Mouse (Mus musculus) neural tube, embryonic 13.5 days (tissue): ENCODE measurements around the gene Zfp991. TPM values are rescaled to one million over a fixed set of nuclear protein-coding genes. Genes with fewer than 3 reads are reported as not detected.
"Not testable (repeated sequence)": the region's sequence is repeated elsewhere in the genome, so short reads cannot be mapped to it uniquely, and the experiment has no call there.

Experiments used
- ATAC-seq: fragments of 200-750 bp; cut with Nextera tagmentation; 2 replicates; pipeline ENCODE4 v1.8.0; 2017; ENCODE audit warnings: low read depth, mild to moderate bottlenecking, moderate TSS enrichment, moderate library complexity
- H3K27ac ChIP-seq: fragments of 300-500 bp; sonication (generic); replicated peaks from 2 replicates; pipeline ENCODE4 v1.5.1; 2015; ENCODE audit warnings: moderate library complexity, mild to moderate bottlenecking, inconsistent platforms
- H3K27me3 ChIP-seq: fragments of 300-500 bp; sonication (generic); 2 replicates; pipeline ENCODE4 v1.6.1; 2015; ENCODE audit warnings: mild to moderate bottlenecking, inconsistent platforms
- H3K36me3 ChIP-seq: fragments of 300-500 bp; sonication (generic); 2 replicates; pipeline ENCODE4 v1.6.1; 2015; ENCODE audit warnings: mild to moderate bottlenecking, inconsistent platforms
- H3K4me1 ChIP-seq: fragments of 300-500 bp; sonication (generic); replicated peaks from 2 replicates; pipeline ENCODE4 v1.6.1; 2015; ENCODE audit warnings: inconsistent platforms
- H3K4me2 ChIP-seq: fragments of 300-500 bp; sonication (generic); 2 replicates; pipeline ENCODE4 v1.6.1; 2015; ENCODE audit warnings: inconsistent platforms, mild to moderate bottlenecking, moderate library complexity
- H3K4me3 ChIP-seq: fragments of 300-500 bp; sonication (generic); 2 replicates; pipeline ENCODE4 v1.5.1; 2015; ENCODE audit warnings: mild to moderate bottlenecking, inconsistent platforms
- H3K9ac ChIP-seq: fragments of 300-500 bp; sonication (generic); 2 replicates; pipeline ENCODE4 v1.6.1; 2015; ENCODE audit warnings: moderate library complexity, mild to moderate bottlenecking, inconsistent platforms
- H3K9me3 ChIP-seq: fragments of 300-500 bp; sonication (generic); 2 replicates; pipeline ENCODE4 v1.6.1; 2016; ENCODE audit warnings: inconsistent platforms
- WGBS: fragments of 180-500 bp; shearing (Covaris S2); methylation state at CpG from one replicate; pipeline ENCODE4 v1.1.7; 2015; 5-methylcytosine and 5-hydroxymethylcytosine counted together
- polyA plus RNA-seq: library from polyadenylated mRNA; unstranded; fragments of >200 nt; fragmentation: Nextera tagmentation; extraction: Ambion mirVana; gene quantifications from 2 replicates; pipeline ENCODE4 v1.2.1, GENCODE M21; 2015

The Zfp991 gene
- polyA plus RNA-seq, 1 experiment from 2014 or later = 6.4 TPM

DNA sequence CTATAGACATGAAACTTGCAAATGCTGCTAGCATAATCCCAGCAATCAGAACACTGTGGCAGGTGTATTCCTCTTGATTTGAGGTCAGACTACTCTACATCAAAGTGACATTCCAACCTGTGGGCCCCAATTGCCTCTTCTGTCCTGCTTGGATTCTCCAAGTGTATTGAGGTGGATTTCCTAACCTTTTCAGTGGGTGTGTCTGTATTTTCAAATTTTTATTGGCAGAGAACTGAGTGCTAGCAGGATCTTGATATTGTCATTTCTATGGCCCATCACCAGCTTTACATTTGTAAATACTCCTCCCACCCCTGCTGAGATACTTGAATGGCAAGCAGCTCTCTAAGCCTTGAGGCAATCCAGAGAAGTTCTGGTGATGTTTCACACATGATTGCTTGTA, 3.7 kb upstream of the Zfp991 start:
- not testable (repeated sequence) for H3K9ac ChIP-seq, ATAC-seq, H3K27me3 ChIP-seq, H3K4me2 ChIP-seq, H3K27ac ChIP-seq, H3K36me3 ChIP-seq, H3K4me1 ChIP-seq, H3K4me3 ChIP-seq
- peaks cover 25% of the 10 kb centered on the region for H3K9me3 ChIP-seq

DNA sequence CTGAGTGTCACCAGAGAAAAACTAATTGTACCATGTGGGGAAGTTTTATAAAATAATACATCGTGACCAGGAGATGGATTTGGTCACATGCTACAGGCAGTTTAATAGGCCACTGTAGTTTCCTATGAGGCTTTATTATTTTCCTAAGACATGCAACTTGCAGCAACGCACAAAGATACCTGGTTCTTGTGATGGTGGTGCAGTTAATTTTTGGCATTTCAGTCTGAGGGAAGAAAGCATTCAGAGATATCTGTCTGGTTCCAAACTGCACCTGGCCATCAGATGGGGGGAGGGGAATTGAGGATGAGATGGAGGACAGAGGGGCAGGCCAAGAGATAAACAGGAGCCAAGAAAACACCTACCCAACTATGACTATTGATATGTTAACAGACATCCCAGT, 1.8 kb downstream of the Zfp991 start:
- H3K9me3 ChIP-seq, H3K4me1 ChIP-seq, H3K4me3 ChIP-seq, H3K4me2 ChIP-seq, H3K27me3 ChIP-seq, H3K27ac ChIP-seq, ATAC-seq, H3K9ac ChIP-seq, H3K36me3 ChIP-seq: not testable (repeated sequence)
- WGBS = 55% methylated on average over 2 of the region's 2 CpGs

GRCm38 (mm10) chr4:147141757-147142156, 9.9 kb downstream of the Zfp991 start:
- H3K4me1 ChIP-seq, H3K27ac ChIP-seq, H3K27me3 ChIP-seq, H3K9ac ChIP-seq, H3K36me3 ChIP-seq, ATAC-seq, H3K4me3 ChIP-seq, H3K4me2 ChIP-seq, H3K9me3 ChIP-seq: not testable (repeated sequence)
- 74% methylated on average over 4 of the region's 4 CpGs for WGBS

- WGBS = 92% methylated on average over 2 of the region's 2 CpGs
- H3K27ac ChIP-seq, H3K4me1 ChIP-seq, H3K27me3 ChIP-seq, H3K9me3 ChIP-seq, ATAC-seq, H3K4me3 ChIP-seq, H3K4me2 ChIP-seq, H3K9ac ChIP-seq, H3K36me3 ChIP-seq: not testable (repeated sequence)
These were observed 33.4 kb downstream of the Zfp991 start for GRCm38 (mm10) chr4:147165282-147165681.

DNA sequence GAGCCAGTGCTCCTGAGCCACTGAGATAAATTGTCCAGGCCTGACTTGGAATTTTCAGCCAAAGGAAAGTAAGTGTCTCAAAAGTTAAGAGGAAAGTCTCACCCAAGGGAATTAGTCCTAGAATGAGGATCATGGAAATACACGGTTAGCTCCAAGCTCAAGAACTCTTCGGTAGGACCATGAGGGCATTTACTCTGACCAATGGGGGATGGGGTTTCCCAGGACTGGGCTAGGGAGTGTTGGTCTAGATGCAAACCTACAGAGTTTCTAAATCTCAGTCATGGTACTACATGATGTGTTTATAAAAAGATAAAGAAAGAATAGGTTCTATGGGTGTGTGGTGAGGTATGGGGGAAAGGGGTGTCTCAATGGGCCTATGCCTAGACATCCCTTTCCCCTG, 38.7 kb downstream of the Zfp991 start:
- ATAC-seq, H3K4me2 ChIP-seq, H3K27ac ChIP-seq, H3K4me1 ChIP-seq, H3K4me3 ChIP-seq, H3K36me3 ChIP-seq, H3K27me3 ChIP-seq, H3K9ac ChIP-seq, H3K9me3 ChIP-seq: not testable (repeated sequence)
- 92% methylated on average over 2 of the region's 2 CpGs for WGBS

DNA sequence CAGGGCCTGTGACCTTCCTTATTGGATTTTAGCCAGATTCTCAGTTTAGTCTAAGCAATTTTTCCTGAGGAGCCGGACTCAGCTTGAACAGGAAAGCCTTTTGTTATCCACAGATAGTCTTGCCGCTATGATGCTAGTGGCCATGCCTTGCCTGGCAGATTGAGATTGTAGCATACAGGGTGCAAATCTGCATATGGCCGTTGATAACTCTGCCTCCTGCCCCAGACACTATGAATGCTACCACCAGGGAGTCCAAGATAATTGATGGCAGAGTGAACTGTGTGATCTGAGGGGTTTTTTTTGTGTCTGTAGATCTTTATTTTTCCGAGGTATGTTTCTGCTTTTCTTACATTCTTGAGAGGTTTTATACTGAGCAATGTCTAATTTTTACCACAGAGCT, 39.7 kb downstream of the Zfp991 start:
- 18% methylated on average over 2 of the region's 4 CpGs for WGBS
- not testable (repeated sequence) for ATAC-seq

DNA sequence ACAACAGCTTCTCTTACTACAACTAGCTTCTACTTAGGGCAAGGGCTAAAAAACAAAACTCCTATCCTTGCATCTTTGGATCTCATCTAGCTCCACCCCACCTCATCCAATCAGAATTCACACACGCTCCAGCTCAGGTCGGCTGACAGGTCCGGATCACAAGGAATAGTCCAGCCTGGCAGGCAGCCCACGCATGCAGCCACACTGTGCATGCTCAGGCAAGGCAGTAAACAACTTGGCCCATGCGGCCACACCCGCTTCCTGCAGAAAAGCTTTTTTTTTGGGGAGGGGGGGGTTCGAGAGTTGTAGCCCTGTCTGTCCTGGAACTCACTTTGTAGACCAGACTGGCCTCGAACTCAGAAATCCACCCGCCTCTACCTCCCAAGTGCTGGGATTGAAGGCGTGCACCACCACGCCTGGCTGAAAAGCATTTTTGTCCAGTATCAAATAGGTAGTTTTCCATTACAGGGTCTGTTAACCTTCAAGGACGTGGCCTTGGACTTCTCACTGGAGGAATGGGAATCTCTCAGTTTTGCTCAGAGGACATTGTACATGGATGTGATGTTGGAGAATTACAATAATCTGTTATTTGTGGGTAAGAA, 44.5 kb downstream of the Zfp991 start:
- H3K4me2 ChIP-seq, H3K9me3 ChIP-seq, H3K4me3 ChIP-seq, H3K4me1 ChIP-seq, H3K36me3 ChIP-seq, H3K27ac ChIP-seq, H3K9ac ChIP-seq, H3K27me3 ChIP-seq, ATAC-seq: not testable (repeated sequence)
- WGBS = 92% methylated on average over 11 of the region's 12 CpGs

More for the DNA sequence above, 39.7 kb downstream of the Zfp991 start:
- not testable (repeated sequence) for H3K4me3 ChIP-seq, H3K27me3 ChIP-seq, H3K4me2 ChIP-seq, H3K9ac ChIP-seq, H3K4me1 ChIP-seq, H3K36me3 ChIP-seq, H3K27ac ChIP-seq, H3K9me3 ChIP-seq

- not testable (repeated sequence) for H3K9me3 ChIP-seq, H3K36me3 ChIP-seq, H3K4me2 ChIP-seq, H3K4me1 ChIP-seq, H3K27ac ChIP-seq, H3K27me3 ChIP-seq, H3K9ac ChIP-seq, H3K4me3 ChIP-seq
- peak; percentile 36; the same call in 1 of the 2 replicates for ATAC-seq
- 93% methylated on average over 8 of the region's 8 CpGs for WGBS
These were observed 49.4 kb downstream of the Zfp991 start for GRCm38 (mm10) chr4:147181141-147181685.

GRCm38 (mm10) chr4:147181969-147182705, 50.3 kb downstream of the Zfp991 start:
- not testable (repeated sequence) for H3K9ac ChIP-seq
- WGBS = no CpG with 5 or more reads among the region's 13 CpGs

GRCm38 (mm10) chr4:147186824-147187223, 55.0 kb downstream of the Zfp991 start:
- 92% methylated on average over 1 of the region's 1 CpGs for WGBS
- H3K4me3 ChIP-seq, H3K4me2 ChIP-seq, H3K27ac ChIP-seq, H3K9ac ChIP-seq, H3K27me3 ChIP-seq, H3K36me3 ChIP-seq, H3K4me1 ChIP-seq: not testable (repeated sequence)
- H3K9me3 ChIP-seq = peaks cover 16% of the 10 kb centered on the region
- 0 out of 2 replicates have a peak, but pooled peaks have one; percentile 36 for ATAC-seq

More at GRCm38 (mm10) chr4:147181969-147182705, 50.3 kb downstream of the Zfp991 start:
- 0 out of 2 replicates have a peak, but pooled peaks have one; percentile 27 for ATAC-seq
- not testable (repeated sequence) for H3K4me1 ChIP-seq, H3K27me3 ChIP-seq, H3K36me3 ChIP-seq, H3K4me2 ChIP-seq, H3K27ac ChIP-seq, H3K9me3 ChIP-seq, H3K4me3 ChIP-seq

GRCm38 (mm10) chr4:147187283-147187965, 55.6 kb downstream of the Zfp991 start:
- H3K9me3 ChIP-seq = peaks cover 16% of the 10 kb centered on the region
- not testable (repeated sequence) for H3K36me3 ChIP-seq, H3K4me1 ChIP-seq, H3K27ac ChIP-seq, H3K4me3 ChIP-seq, H3K27me3 ChIP-seq, H3K4me2 ChIP-seq, H3K9ac ChIP-seq
- WGBS = 72% methylated on average over 69 of the region's 71 CpGs
- 0 out of 2 replicates have a peak, but pooled peaks have one; percentile 3 for ATAC-seq

GRCm38 (mm10) chr4:147195186-147195585, 63.3 kb downstream of the Zfp991 start:
- H3K4me2 ChIP-seq, H3K4me1 ChIP-seq, H3K36me3 ChIP-seq, H3K27me3 ChIP-seq, H3K9ac ChIP-seq, ATAC-seq, H3K27ac ChIP-seq, H3K4me3 ChIP-seq: not testable (repeated sequence)
- WGBS = 83% methylated on average over 6 of the region's 9 CpGs
- H3K9me3 ChIP-seq = peaks cover 15% of the 10 kb centered on the region
